Mouse (Mus musculus) liver, adult 2 months (tissue): ENCODE results near the gene Fcer1g. TPM values are rescaled to one million over a fixed set of nuclear protein-coding genes. Genes with fewer than 3 reads are reported as not detected.

Experiments used
- DNase-seq: peaks from one replicate; pipeline ENCODE4 v3.0.0-alpha.2; 2011; ENCODE audit warnings: low read depth, low spot score; ENCODE audit errors: extremely low read depth
- H3K27ac ChIP-seq: fragments of 200-500 bp; replicated peaks from 2 replicates; pipeline ENCODE4 v1.5.1; 2012; ENCODE audit warnings: low read depth, mild to moderate bottlenecking, control low read depth, inconsistent platforms, low read length; ENCODE audit not compliant: insufficient read depth
- H3K27me3 ChIP-seq: fragments of 200-500 bp; 2 replicates; pipeline ENCODE4 v1.6.1; 2012; ENCODE audit warnings: mild to moderate bottlenecking, moderate library complexity, low read length, inconsistent platforms; ENCODE audit not compliant: control insufficient read depth, insufficient read depth
- H3K36me3 ChIP-seq: fragments of 200-500 bp; 2 replicates; pipeline ENCODE4 v1.6.1; 2012; ENCODE audit warnings: low read length, inconsistent platforms; ENCODE audit not compliant: control insufficient read depth, insufficient read depth
- H3K4me1 ChIP-seq: fragments of 200-500 bp; 2 replicates; pipeline ENCODE4 v1.6.1; 2011; ENCODE audit warnings: low read length; ENCODE audit not compliant: control insufficient read depth, insufficient read depth
- H3K4me3 ChIP-seq: fragments of 200-500 bp; 2 replicates; pipeline ENCODE4 v1.5.1; 2011; ENCODE audit warnings: low read depth, mild to moderate bottlenecking, control low read depth, low read length, moderate library complexity; ENCODE audit not compliant: insufficient read depth
- H3K79me2 ChIP-seq: fragments of 200-500 bp; 2 replicates; pipeline ENCODE4 v1.6.1; 2012; ENCODE audit warnings: inconsistent platforms, mild to moderate bottlenecking, low read length, moderate library complexity; ENCODE audit not compliant: control insufficient read depth, insufficient read depth
- H3K9ac ChIP-seq: fragments of 200-500 bp; 2 replicates; pipeline ENCODE4 v1.6.1; 2012; ENCODE audit warnings: low read depth, mild to moderate bottlenecking, control low read depth, inconsistent platforms, low read length
- CTCF ChIP-seq: fragments of 200-500 bp; IDR thresholded peaks from 2 replicates; pipeline ENCODE4 v1.5.1; 2011; ENCODE audit warnings: low read depth, low read length, control low read depth
- POLR2A ChIP-seq: fragments of 200-500 bp; IDR thresholded peaks from 2 replicates; pipeline ENCODE4 v1.6.1; 2011; ENCODE audit warnings: low read length, control low read depth; ENCODE audit not compliant: insufficient read depth; ENCODE audit errors: extremely low read depth
- WGBS: fragments of 180-500 bp; shearing (Covaris S2); methylation state at CpG from one replicate; pipeline ENCODE4 v1.1.7; 2018; 5-methylcytosine and 5-hydroxymethylcytosine counted together
- polyA plus RNA-seq: library from polyadenylated mRNA; depleted of rRNA; stranded (reverse); fragments of >200 nt; gene quantifications from 2 replicates; pipeline ENCODE4 v1.2.3, GENCODE M21; 2012
- total RNA-seq: library from RNA; depleted of rRNA; stranded (reverse); fragments of >200 nt; gene quantifications from 2 replicates; pipeline ENCODE4 v1.2.3, GENCODE M21; 2014

Fcer1g gene
- total and polyA plus RNA-seq, 2 experiments, result 6.4 to 50.7 TPM

DNA sequence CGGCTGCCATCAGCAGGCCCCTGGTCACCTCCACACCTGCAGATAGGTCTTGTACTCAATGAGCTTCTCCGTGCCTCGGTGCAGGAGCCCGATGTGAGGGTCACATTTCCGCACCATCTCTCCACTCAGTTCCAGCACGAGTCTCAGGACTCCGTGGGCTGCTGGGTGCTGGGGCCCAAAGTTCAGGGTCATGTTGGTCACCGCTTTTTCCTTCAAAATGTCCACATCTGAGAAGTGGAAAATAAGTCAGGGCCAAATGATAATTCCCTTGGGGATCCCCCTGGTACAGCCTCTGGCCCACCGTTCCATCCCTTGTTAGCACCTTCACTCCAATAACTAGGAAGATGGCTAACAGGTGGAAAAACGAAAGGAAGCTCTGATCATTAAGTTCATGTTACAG is 6.7 kb upstream of the Fcer1g start:
- H3K27me3 ChIP-seq, result no peaks in the 10 kb centered on the region
- no peak for DNase-seq
- no peak overlapping the region for H3K4me3 ChIP-seq
- 75% methylated on average over 10 of the region's 10 CpGs for WGBS
- H3K27ac ChIP-seq, result no peak overlapping the region
- no peaks in the 10 kb centered on the region; the same call in 1 of the 2 replicates for H3K79me2 ChIP-seq
- peaks cover 47% of the 10 kb centered on the region for H3K36me3 ChIP-seq
- peaks cover 4% of the 10 kb centered on the region for H3K4me1 ChIP-seq
- TF ChIP-seq CTCF (no peak), POLR2A (no peak)
- no peak overlapping the region for H3K9ac ChIP-seq

DNA sequence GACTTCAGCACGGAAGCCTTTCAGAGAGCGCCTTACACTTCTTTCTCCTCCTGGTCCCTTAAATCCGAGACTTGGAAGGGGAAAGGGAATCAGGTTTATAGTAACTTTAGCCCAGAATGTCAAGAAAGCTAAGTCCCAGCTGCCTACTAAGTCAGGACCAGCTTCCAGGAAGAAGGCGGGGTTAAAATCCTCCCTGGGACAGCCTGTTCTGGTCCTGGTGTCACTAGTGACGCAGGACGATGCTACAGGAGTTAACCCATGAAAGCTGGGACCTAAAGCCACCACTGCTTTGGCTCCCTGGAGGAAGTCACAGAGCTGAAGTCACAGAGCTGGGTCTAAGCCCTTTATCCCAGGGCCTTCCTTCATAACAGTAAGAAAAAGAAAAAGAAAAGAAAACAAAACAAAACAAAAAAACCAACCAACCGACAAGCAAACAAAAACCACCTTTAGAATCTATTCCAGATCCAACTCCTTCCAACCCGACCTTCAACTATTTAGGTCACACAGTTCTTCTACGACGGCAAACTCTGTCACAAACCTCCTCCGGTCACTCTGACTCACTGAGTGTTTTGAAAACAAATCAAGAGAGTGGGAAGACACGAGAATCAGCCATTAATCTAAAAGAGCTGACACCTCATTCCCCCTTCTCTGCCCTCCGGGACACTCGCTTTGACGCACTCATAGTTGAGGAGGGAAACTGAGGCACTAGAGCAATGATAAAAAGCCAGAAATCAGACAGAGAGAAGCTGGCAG is 6.0 kb upstream of the Fcer1g start:
- no peak overlapping the region for H3K9ac ChIP-seq
- 56% methylated on average over 15 of the region's 15 CpGs for WGBS
- peaks cover 54% of the 10 kb centered on the region for H3K36me3 ChIP-seq
- peak; percentile 65 for DNase-seq
- no peaks in the 10 kb centered on the region; the same call in 1 of the 2 replicates for H3K79me2 ChIP-seq
- H3K4me1 ChIP-seq, result peaks cover 4% of the 10 kb centered on the region; the same call in 1 of the 2 replicates
- H3K4me3 ChIP-seq, result no peak overlapping the region
- TF ChIP-seq CTCF, result no peak
- no peak for TF ChIP-seq POLR2A
- H3K27ac ChIP-seq, result no peak overlapping the region; the same call in 1 of the 2 replicates
- H3K27me3 ChIP-seq, result no peaks in the 10 kb centered on the region

DNA sequence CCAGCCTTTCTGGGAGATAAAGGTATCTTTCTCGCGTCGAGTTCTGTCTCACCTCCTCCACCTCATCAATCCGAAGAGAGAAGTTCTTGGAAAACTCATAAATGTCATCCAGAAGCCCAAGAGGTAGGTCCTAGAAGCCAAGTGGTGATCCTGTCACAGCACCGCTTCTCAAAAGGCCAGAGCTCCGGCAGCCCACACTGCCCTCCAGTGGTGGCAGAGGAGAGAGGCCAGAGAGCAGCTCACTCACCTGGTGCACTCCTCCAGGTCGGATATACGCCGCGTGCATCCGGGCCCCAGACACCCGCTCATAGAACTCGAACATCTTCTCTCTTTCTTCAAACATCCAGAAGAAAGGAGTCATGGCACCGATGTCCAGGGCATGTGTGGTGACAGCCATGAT is 4.3 kb upstream of the Fcer1g start:
- TF ChIP-seq CTCF (peak; percentile 94), POLR2A (no peak)
- Histone ChIP-seq H3K36me3 (peaks cover 50% of the 10 kb centered on the region), H3K27ac (no peak overlapping the region), H3K79me2 (no peaks in the 10 kb centered on the region; the same call in 1 of the 2 replicates), H3K4me3 (no peak overlapping the region), H3K4me1 (peaks cover 8% of the 10 kb centered on the region; the same call in 1 of the 2 replicates), H3K27me3 (no peaks in the 10 kb centered on the region), H3K9ac (no peak overlapping the region)
- peak; percentile 54 for DNase-seq
- WGBS, result 56% methylated on average over 14 of the region's 14 CpGs

DNA sequence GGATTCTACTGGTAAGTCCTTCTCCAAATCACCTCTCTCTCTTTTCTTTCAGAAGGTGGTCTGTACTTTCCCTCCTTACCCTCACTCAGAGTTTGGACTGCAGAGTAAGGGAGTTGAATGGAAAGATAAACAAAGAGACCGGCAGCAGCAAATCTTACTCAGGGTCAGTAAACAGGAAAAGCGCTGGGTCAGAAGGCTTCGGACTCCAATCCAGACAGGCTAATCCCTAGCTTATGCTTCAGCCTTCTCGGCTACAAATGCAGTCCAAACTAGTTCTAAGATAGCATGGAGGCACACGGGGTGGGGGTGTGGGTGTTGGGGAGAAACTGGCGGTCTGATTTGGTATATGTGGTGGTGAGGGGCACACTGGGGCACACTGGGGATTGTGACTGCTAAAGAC is 3.3 kb upstream of the Fcer1g start:
- 48% methylated on average over 6 of the region's 6 CpGs for WGBS
- H3K27ac ChIP-seq, result no peak overlapping the region
- no peak for DNase-seq
- H3K4me1 ChIP-seq, result peaks cover 13% of the 10 kb centered on the region
- no peak overlapping the region for H3K4me3 ChIP-seq
- no peak overlapping the region for H3K9ac ChIP-seq
- no peaks in the 10 kb centered on the region for H3K27me3 ChIP-seq
- no peaks in the 10 kb centered on the region; the same call in 1 of the 2 replicates for H3K79me2 ChIP-seq
- peaks cover 48% of the 10 kb centered on the region for H3K36me3 ChIP-seq
- TF ChIP-seq CTCF (no peak), POLR2A (no peak)

DNA sequence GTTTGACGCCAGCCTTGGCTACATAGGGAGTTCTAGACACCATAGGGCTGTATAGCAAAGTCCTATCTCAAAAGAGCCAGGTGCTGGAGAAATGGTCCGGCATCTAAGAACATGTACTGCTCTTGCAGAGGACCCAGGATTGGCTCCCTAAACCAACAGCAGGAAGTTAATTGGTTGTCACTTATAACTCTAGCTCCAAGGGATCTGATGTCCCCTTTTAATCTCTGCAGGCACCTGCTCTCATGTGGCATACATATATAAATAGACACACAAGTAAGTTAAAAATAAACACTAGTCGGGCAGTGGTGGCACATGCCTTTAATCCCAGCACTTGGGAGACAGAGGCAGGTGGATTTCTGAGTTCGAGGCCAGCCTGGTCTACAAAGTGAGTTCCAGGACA is 1.6 kb upstream of the Fcer1g start:
- H3K27me3 ChIP-seq, result no peaks in the 10 kb centered on the region
- H3K79me2 ChIP-seq, result no peaks in the 10 kb centered on the region; the same call in 1 of the 2 replicates
- no peak overlapping the region for H3K27ac ChIP-seq
- no peak overlapping the region for H3K9ac ChIP-seq
- no peak overlapping the region for H3K4me3 ChIP-seq
- no peak for DNase-seq
- TF ChIP-seq CTCF, result no peak
- no peak for TF ChIP-seq POLR2A
- peaks cover 39% of the 10 kb centered on the region for H3K36me3 ChIP-seq
- 85% methylated on average over 4 of the region's 4 CpGs for WGBS
- H3K4me1 ChIP-seq, result peaks cover 17% of the 10 kb centered on the region

DNA sequence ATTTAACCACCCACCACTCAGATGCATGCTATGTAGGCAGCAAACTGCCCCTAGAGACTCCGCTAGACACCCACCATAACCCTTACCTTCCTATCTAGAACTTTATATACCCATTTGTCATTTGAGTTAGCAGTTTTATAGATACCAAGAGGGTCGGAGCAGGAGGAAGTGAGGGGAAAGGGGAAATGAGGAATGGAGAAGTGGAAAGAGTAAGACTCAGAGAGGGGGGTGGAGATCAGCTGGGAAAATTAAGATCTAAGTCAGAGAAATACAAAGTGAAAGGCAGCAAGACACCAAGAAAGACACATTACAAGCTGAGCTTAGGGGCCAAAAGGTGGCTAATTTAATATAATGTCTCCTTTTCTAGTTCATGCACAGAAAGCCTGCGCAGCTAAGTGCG is 373 bp upstream of the Fcer1g start:
- Histone ChIP-seq H3K36me3 (peaks cover 34% of the 10 kb centered on the region), H3K4me1 (peaks cover 22% of the 10 kb centered on the region), H3K27ac (peak overlapping the region; percentile 27; the same call in 1 of the 2 replicates), H3K4me3 (no peak overlapping the region), H3K79me2 (no peaks in the 10 kb centered on the region), H3K27me3 (no peaks in the 10 kb centered on the region), H3K9ac (no peak overlapping the region; the same call in 1 of the 2 replicates)
- no peak for DNase-seq
- TF ChIP-seq CTCF (no peak), POLR2A (no peak)
- WGBS, result 95% methylated on average over 4 of the region's 4 CpGs
